Mouse (Mus musculus) E14TG2a.4 (cell line): ENCODE results near the gene Atrnl1.

Experiments
- CTCF ChIP-seq: conservative IDR thresholded peaks from 2 replicates; pipeline ENCODE4 v1.5.1; 2014; ENCODE audit warnings: low read length
- POU5F1 ChIP-seq: IDR thresholded peaks from 2 replicates; pipeline ENCODE4 v1.6.1; 2014; ENCODE audit warnings: low read length, borderline replicate concordance

GRCm38 (mm10) chr19:57589516-57589915 lies 21.3 kb upstream of the Atrnl1 start:
- no peak for TF ChIP-seq CTCF
- no peak for TF ChIP-seq POU5F1
